Mouse (Mus musculus) right cerebral cortex, postnatal 14 days (tissue): Measurements from ENCODE around the gene Agap3.

Experiments
- DNase-seq: peaks from one replicate; pipeline ENCODE4 v3.0.0; 2022

Gene Agap3

DNA sequence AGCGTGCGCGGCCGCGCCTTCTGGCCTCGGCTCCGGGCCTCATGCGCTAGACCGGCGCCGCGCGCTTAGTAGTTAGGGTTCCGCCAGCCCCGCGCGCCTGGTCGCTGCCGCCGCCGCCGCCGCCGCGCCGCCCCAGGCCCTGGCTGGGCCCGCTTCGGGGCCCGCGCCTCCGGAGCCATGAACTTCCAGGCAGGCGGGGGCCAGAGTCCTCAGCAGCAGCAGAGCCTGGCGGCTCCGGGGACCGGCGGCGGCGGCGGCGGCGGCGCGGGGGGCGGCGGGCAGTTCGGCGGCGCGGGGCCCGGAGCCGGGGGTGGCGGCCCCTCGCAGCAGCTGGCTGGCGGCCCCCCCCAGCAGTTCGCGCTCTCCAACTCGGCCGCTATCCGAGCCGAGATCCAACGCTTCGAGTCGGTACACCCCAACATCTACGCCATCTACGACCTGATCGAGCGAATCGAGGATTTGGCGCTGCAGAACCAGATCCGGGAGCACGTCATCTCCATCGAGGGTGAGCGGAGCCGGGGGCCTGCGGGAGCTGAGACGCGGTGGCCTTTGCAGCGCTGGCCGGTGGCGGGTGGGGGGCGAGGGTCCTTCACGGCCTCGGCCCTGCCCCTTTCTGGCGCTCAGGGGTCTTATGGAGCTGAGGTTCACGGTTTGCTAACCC lies at the start of gene Agap3:
Agap3 (plus strand) TSS at position 148 of the 661 bp plus-strand sequence.
- peak; percentile 37 for DNase-seq

DNA sequence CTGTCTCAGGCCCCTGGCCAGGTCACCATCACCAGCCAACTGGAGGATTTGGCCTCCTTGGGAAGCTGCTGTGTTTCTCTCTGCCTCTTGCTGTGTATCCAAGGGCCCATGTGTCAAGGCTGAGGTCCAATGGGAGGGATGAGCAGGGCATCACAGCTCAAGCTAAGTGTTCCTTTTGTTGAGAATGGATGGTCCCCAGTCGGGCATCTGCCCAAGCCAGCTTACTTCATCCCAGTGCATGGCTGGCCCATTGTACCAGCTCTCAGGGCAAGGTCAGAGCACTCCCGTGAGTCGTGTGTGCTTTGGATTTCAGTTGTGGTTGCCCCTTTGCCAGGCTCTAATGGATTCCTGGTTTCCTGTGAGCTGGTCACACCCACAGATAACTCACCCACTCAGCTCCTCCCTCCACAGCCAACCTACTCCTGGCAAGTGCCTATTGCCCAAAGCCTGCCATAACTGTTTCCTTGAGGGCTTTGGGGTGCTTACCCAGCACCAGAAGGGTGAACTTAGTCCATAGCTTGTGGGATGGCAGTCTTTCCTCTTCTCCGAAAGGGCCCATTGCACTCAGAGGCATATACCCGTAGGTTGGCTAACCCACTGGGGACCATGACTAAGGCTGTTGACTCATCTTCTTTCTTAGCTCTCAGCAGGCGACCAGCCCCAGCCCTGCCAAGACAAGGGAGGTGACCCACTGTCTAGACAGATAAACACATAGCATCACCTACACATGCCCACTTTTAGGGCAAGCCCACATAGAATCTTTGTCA lies 47.2 kb upstream of the Agap3 start:
- DNase-seq = no peak

DNA sequence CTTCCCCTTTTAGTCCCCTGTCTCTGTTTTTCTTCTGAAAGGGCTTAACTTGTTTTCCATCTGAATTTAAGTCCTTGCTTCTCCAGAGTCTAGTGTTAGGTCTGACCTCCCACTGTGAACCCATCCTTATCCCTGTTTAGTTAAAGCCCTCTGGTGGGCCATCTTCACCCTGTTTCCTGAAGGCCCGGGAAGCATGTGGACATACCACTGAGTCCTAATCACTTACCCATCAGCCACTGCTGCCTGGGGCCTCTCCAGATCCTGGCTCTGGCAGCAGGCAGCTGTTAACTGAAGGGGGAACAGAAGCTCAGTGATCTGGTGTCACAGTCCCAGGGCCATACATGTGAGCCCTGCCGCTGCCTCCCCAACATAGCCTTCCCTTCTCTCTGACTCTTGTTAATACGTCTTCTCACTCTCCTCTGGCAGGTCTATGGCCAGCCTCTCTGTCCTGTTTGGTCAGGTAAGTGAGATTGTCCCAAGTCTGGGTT lies 46.5 kb upstream of the Agap3 start:
- no peak for DNase-seq

DNA sequence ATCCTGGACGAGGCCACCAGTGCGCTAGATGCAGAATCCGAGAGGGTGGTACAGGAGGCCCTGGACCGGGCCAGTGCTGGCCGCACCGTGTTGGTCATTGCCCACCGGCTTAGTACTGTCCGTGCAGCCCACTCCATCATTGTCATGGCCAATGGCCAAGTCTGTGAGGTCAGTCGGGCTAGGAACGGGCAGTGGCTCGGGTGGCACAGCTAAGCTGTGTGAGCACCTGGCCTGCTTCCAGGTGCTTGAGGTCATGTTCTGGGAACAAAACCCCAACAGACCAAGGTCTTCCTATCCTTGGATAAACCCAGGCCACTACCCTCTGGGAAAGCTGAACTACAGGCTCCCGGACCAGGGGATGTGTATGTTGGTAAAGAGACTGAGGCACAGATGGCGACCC lies 43.3 kb upstream of the Agap3 start:
- DNase-seq = no peak

DNA sequence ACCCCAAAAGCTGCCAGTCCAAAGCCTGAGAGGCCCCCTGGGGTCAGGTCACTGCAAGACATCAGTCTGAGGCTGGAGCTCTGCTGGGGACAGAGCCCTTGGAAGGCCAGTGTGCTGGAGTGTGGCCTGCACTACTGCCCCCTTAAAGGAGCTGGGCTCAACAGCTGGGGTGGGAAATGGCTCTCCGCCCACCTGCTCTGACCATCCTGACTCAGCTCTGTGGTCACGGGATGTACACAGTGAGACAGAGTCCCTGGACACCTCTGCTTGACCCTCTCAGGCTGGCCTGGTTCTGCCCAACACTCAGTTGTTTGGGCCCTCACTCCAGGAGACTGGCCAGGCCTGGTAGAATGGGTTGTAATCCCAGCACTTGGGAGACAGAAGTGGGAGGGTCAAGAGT lies 42.5 kb upstream of the Agap3 start:
- no peak for DNase-seq

DNA sequence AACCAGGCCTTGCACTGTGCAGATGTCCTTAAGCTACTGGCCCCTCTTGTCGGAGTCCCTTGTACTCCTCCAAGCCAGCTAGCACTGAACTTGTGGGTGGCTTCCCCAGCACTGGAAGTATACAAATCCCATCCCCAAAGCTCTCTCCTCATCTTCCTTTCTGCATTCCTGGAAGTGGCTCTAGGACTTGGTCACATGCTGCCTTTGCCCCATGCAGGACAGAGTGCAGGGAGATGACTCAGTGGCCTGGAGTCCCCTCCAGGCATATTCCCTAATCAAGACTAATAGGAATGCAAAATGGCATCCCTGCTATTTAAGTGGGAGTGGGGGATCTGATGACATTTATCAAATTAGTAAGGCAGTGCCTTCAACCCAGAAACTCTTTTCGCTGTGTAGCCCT lies 39.9 kb upstream of the Agap3 start:
- no peak for DNase-seq

DNA sequence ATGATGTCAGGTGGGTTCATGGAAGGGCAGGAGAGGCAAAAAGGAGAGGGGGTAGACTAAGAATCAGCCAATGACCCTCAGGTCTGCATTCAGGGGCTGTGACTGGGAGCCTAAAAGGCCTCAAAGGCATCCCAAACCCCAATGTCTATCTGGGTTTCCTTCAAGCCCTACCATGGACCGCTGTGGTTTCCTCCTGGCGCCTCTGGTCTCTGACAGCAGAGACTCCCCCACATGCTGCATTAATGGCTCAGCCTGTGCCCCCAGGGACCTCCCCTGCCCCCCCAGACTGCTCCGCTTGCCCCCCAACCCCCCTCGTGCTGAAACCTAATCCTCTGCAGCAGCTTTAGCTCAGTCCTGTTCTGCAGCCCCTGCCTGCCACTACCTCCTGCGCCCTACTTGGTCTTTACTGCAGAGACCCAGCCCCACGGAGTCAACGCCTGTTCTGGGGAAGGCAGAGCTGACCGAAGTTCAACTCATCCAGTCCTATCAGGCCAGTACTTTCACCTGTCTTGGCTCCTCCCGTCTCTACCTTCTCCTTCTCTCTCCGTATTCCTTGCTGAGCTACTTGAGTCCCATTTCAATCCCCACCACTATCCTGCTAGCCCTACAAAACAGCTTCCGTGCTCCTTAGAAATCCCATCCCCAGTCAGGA lies 38.8 kb upstream of the Agap3 start, which contains the start of gene Asic3:
Asic3 (plus strand) TSS at position 351 of the 652 bp plus-strand sequence.
- DNase-seq = no peak

DNA sequence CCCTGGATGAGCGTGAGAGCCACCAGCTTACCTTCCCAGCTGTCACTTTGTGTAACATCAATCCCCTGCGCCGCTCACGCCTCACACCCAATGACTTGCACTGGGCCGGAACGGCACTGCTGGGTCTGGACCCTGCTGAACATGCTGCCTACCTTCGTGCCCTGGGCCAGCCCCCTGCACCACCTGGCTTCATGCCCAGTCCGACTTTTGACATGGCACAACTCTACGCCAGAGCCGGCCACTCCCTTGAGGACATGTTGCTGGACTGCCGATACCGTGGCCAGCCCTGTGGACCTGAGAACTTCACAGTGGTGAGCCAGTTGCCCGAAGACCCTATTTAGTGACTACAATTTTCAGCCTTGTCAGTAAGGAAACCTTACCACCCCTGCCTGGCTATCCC lies 38.0 kb upstream of the Agap3 start:
- DNase-seq = no peak

DNA sequence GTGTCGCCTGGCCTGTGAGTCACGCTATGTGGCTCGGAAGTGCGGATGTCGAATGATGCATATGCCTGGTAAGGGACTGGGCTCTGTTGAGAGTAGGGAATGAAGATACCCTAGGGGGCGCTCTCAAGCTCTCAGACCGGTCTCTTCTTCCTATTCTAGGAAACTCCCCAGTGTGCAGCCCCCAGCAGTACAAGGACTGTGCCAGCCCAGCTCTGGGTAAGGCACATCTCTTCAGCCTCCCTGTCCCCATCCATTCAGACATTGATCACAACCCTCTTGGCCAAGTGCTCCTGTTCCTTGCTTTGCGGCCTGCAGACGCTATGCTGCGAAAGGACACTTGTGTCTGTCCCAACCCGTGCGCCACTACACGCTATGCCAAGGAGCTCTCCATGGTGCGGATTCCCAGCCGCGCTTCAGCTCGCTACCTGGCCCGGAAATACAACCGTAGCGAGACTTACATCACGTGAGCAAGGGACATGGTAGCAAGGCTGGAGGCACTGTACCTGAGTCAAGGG lies 35.7 kb upstream of the Agap3 start:
- DNase-seq = peak; percentile 67

DNA sequence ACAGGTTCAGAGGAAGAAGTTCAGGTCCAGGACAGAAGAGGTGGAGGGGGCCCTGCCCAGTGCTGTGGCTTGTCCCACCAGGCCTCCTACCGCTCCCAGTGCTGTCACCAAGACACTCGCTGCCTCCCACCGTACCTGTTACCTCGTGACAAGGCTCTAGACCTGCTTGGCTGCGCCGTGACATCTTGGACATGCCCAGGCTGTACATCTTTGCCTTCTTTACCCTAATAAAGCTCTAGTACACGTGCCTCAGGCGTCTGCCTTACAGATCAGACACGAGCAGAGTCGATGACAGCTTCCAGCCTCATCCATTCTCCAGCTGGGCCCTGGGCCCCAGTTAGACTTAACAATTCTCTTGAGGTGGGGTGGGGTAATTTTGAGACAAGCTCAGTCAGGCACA lies 34.4 kb upstream of the Agap3 start:
- DNase-seq = no peak

DNA sequence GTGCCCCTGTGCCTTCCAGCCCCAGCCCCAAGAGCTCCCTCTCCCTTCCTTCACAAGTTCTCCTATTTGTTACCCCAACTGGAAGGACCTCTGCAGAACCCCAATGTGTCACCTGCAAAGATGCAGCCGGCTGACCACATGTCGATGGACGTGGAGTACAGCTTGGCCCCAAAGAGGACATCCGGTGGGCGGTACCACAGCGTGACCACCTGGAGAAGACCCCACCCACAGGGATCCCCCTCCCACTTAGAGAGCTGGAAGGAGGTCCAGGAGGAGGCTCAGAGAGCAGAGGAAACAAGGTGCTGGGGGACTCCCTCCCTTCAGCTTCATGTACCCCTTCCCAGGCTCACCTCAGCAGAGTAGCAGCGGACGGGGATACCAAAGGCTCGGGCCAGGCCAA lies 31.6 kb upstream of the Agap3 start:
- no peak for DNase-seq

DNA sequence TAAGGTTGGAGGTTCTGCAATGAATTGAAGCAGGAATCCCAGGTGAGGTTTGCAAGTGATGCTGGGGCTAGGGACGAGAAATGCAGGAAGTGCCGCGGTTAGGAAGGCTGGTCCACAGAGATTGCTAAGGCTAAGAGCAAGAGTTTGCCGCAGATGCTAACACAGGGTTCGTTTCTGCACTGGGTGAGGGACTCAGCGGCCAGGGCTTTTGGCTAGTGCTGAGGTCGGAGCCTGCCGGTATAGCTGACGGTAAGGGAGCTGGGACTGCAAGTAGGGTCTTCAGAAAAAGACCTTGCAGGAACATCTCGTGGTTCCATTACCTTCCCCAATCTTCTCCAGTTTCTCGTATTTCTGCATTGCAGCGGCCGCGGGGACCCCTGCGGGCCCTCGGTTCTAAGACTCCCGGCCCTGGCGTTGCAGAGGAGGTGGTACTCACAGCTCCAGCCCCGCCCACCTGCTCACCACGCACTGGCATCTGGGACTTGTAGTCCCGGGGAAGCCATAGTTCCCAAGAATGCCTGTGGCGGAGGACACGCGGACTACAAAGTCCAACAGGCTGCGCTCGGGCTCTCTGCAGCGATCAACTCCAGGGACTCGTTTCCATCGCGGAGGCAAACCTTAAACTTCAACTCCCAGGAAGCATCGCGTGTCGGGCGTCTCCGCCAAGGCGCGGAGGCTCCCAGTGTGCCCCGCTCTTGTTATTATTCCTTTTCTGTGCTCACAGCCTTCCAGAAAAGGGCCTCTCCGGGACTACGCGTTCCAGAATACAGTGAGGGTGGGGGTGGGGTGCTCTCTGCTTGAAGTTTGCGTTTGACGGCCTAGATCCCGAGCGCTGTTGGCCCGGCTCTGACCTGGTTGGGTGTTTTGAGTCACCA lies 28.6 kb upstream of the Agap3 start, which contains the start of the genes Cdk5 and Slc4a2:
Cdk5 (minus strand) TSS at position 402 of the 875 bp plus-strand sequence.
Slc4a2 (plus strand) TSS at position 709 of the 875 bp plus-strand sequence.
- DNase-seq = peak; percentile 98

DNA sequence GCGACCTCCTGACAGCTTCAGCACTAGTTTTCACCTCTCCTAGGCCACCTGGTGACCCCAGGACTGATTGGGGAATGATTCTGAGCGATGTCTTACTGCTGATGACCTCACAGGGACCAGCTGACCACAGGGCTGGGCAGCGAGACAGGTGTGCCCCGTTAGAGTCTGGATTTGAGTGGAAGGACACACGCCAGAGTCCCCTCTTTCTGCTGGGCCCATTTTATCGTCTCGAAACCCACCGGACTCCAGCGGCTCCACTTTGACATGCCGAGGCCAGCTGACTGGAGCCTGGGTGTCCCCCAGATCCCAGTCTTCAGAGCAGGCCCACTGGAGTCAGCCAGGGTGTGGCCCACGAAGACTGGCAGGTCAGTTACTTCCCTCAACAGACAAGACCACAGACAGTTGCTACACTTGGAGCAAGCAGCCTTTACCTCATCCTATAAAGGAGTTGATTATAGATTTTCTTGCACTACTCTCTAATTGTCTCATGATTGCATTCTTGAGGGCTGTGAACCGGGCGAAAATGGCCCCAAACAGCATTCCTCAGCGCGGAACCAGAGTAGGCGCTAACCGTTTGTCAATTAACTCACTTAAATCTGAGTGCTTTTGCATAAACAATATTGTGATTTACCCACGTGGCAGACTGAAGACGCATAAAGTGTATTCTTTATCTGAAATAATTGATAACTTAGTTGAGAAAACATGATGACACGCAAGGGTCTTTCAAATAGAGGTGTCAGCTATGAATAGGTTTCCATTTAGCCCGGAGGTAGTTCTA lies 27.8 kb upstream of the Agap3 start:
- DNase-seq = no peak

DNA sequence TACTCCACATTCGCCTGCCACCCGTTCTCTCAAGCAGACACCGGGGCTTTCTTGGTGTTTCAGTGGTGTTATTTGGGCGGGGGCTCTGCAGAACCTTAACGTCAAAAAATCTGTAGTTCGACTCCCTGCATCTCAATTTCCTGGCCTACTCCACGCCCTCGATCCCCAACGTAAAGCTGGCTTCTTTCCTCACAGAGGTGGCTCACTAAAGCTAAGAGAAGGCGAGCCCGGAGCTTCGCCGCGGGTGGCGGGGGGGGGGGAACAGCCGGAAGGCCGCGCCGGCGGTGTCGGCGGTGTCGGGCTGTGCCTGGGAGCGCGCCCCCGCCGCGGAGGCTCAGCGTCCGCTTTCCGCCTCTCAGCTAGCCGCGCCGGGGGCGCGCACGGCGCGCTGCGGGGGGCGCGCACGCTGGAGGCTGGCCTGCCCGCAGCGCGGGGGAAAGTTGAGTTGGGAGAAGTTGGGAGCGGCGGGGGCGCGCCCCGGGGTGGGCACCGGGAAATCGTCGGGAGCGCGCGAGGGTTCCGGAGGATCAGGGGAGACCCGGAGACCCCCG lies 27.0 kb upstream of the Agap3 start:
- peak; percentile 79 for DNase-seq

DNA sequence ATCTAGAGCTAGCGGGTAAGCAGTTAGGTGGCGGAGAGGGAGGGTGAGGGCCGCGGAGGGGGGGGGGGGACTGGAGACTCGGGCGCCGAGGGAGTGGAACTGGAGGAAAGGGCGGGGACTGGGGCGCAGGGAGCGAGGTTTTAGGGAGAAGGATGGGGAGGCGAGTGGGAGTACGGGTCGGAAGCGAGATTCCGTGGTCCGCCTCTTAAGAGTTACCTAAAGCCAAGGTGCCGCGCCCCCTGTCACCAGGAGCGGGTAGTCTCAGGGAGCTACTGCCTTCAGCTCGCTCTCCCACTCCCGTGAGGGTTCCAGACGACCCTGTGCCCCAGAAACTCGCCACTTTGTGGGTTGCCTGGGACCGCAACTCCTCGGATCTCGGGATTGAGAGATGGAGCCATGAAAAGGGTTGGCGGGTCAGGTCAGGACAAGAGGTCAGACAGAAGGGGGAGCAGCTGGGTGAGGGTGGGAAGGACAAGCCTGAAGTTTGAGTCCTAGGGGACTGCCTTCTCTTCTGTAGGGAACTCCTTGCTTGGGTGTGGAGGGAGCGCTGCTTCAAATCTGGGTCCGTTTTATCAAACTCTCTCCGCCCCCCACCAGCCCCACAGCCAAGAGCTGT lies 26.4 kb upstream of the Agap3 start:
- no peak for DNase-seq

DNA sequence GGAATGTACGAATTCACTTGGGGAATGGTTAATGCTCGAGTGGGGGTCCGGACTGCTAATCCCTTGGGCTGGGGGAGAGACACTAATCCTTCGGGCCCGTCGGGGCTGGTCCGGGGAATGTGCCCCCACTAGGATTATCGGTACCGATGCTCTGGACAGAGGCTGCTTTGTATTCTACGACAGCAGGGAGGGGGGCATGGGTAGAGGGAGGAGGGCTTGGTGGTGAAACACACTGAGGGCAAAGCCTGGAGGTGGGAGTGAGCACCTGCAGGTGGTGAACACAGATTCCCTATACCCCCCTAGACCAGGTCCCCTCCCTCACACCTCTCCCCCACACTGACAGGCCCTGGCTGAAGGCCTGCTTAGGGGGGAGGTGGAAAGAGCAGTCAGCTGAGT lies 25.9 kb upstream of the Agap3 start:
- no peak for DNase-seq

DNA sequence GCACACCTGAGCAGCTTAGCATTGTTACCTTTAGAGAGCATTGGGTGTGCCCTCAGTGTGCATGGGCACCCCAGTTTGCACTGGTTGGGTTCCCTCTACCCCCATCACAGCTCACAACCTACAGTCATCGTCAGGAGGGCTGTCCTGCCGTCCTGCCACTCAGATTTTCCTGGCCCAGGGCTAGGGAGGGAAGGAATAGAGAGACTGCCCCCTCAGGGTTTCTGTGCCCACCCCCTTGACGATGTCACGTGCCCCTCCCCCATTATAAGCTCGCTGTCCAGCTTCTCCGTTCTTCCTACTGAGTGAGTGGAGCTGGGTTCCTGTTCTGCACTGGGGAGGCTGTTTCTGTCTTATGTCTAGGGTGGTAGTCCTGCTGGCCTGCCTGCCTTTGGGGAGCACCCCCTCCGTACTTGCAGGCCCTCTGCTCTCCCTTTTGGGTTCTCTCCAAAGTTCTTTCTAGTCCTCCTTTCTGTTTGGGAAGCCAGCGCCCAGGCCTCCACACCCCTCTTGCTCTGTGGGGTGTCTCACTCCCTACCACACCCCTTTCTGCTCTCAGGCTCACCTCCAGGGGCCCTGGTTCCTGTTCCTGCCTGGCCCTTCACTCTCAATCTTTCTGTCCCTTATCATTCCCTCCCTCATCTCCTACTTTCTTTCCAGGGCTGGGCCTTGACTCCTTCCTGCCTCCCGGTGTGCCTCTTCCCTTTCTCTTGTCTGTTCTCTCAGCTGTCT lies 25.3 kb upstream of the Agap3 start:
- DNase-seq = no peak

DNA sequence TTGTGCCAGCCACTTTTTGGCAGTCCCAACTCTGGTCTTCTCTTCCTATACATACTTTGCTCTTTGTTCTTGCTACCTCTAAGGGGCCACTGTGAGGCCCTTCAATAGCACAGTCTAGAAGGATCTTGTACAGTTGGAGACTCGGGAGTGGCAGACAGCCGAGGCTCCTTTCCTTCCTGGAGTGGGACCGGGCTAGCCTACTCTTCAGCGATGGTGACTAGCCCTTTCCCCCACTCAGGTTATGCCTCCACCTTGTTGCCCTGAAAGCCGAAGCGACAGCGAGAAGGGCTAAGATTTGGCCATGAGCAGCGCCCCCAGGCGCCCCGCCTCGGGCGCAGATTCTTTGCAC lies 24.7 kb upstream of the Agap3 start:
- no peak for DNase-seq

DNA sequence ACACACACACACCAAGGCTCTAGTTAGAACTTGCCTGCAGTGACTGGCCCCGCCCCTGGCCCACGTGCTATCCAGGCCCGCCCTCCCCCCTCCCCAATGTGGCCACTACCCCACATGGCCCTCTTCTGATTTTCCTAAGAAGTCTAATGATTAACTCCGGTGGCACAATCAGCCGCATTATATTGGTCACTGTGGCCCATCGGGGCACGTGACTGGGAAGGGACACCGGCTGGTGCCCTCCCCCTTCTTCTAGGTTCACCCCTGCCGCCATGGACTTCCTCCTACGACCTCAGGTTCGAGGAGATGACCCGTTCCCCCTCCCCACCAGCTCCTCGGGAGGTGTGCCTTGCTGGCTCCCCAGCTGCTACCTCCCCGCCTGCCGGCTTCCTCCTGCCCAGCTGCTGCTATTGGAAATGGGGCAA lies 24.0 kb upstream of the Agap3 start:
- no peak for DNase-seq

DNA sequence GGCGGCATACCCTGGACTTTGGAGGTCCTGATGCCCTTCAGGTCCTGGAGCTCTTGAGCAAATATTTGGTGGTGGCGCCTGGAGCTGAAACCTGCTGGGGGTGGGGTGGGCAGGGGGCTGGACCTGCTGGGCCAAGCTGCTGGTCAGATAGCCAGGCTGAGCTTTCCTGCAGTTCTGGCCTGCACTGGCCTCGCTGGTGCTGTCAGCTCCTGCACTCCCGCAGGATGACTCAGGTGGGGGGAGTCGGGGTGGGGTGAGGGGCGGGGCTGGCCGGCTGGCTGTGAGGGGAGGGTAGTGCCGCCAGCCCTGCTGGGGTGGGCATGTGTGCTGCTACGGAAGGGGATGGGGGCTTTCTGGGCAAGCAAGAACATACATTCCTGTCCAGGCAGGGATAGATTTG lies 23.4 kb upstream of the Agap3 start:
- DNase-seq = no peak
